Mouse (Mus musculus): ENCODE data around the gene 4930412O13Rik. TPM values are rescaled to one million over a fixed set of nuclear protein-coding genes. Genes with fewer than 3 reads are reported as not detected.

Gene 4930412O13Rik
- polyA plus RNA-seq, 1 experiment from 2014 or later, result 3.7 TPM

DNA sequence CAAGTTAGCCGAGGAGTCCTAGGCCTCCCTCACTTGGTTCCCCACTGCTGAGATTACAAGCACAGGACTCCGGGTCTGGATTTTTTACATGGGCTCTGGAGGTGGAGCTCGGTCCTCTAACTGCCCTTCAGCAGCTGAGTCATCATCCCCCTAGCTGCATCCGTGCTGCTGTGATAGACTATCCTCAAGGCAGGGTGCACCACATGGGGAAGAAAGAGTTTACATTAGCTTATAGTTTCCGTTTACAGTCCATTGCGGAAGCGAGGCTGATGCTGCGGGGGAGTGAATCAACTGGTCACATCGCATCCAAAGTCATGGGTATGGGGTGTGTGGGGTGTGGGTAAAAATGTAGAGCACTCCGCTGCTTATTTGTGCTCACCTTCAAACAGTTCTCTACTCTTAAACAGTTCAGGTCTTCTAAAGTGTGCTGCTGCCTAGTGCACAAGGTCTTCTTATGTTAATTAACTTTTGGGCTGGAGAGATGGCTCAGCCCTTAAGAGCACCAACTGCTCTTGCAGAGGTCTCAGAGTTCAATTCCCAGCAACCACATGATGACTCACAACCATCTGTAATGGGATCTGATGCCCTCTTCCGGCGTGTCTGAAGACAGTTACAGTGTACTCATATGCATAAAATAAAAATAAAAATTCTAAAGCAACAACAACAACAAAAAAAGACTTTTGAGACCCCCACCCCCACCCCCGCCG lies 23.0 kb downstream of the 4930412O13Rik start:
- no peak overlapping the region for H3K4me3 ChIP-seq (ENCODE audit: low read length)
- 59% methylated on average over 14 of the region's 14 CpGs for WGBS
- H3K27me3 ChIP-seq (ENCODE audit: control insufficient read depth, insufficient read depth, low read length), result peaks cover 10% of the 10 kb centered on the region; the same call in 1 of the 2 replicates
- H3K27ac ChIP-seq (ENCODE audit: low read depth, low read length), result no peak overlapping the region
- no peak for ATAC-seq (ENCODE audit: low FRiP score, low TSS enrichment)
- no peak overlapping the region for H3K9ac ChIP-seq (ENCODE audit: low read depth, low read length)
- H3K4me2 ChIP-seq (replicated peaks; ENCODE audit: low read depth, low read length), result no peak overlapping the region
- no peaks in the 10 kb centered on the region for H3K36me3 ChIP-seq (ENCODE audit: control insufficient read depth, insufficient read depth, low read length)
- H3K9me3 ChIP-seq (ENCODE audit: control insufficient read depth, low read length), result no peaks in the 10 kb centered on the region
- 0 out of 2 replicates have a peak, but pooled peaks cover 2% of the 10 kb centered on the region for H3K4me1 ChIP-seq (ENCODE audit: control insufficient read depth, insufficient read depth, low read length)

DNA sequence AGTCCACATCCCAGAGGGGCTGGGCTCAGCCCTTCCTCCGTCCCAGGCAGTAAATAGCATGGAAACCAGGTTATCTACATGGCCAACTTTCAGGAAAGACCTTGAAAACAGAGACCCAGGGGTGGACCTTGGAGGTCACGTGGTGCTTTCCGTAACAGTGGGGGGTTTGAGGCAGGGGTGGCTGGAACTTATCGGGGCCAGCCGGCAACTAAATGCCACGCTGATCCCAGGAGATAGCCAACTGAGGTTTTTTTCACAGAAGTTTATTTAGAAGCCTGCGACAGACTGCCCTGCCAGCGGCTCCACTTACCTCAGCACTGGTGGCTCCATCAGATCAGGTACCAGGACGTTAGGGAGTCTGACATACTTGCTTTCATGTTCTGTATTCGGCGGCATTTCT lies 24.9 kb downstream of the 4930412O13Rik start:
- no peaks in the 10 kb centered on the region for H3K9me3 ChIP-seq (ENCODE audit: control insufficient read depth, low read length)
- 0 out of 2 replicates have a peak overlapping the region, but pooled peaks have one; percentile 31 for H3K27ac ChIP-seq (ENCODE audit: low read depth, low read length)
- no peak for ATAC-seq (ENCODE audit: low FRiP score, low TSS enrichment)
- H3K4me3 ChIP-seq (ENCODE audit: low read length), result peak overlapping the region; percentile 18; the same call in 1 of the 2 replicates
- no peak overlapping the region for H3K9ac ChIP-seq (ENCODE audit: low read depth, low read length)
- 4% methylated on average over 11 of the region's 11 CpGs for WGBS
- no peaks in the 10 kb centered on the region for H3K27me3 ChIP-seq (ENCODE audit: control insufficient read depth, insufficient read depth, low read length)
- peak overlapping the region; percentile 40 for H3K4me2 ChIP-seq (replicated peaks; ENCODE audit: low read depth, low read length)
- H3K36me3 ChIP-seq (ENCODE audit: control insufficient read depth, insufficient read depth, low read length), result no peaks in the 10 kb centered on the region
- 0 out of 2 replicates have a peak, but pooled peaks cover 2% of the 10 kb centered on the region for H3K4me1 ChIP-seq (ENCODE audit: control insufficient read depth, insufficient read depth, low read length)

GRCm38 (mm10) chr2:9917602-9918001 lies 36.5 kb downstream of the 4930412O13Rik start:
- H3K27me3 ChIP-seq (ENCODE audit: control insufficient read depth, insufficient read depth, low read length), result no peaks in the 10 kb centered on the region
- H3K4me3 ChIP-seq (ENCODE audit: low read length), result no peak overlapping the region
- H3K36me3 ChIP-seq (ENCODE audit: control insufficient read depth, insufficient read depth, low read length), result peaks cover 14% of the 10 kb centered on the region
- H3K4me1 ChIP-seq (ENCODE audit: control insufficient read depth, insufficient read depth, low read length), result no peaks in the 10 kb centered on the region
- H3K27ac ChIP-seq (ENCODE audit: low read depth, low read length), result no peak overlapping the region
- no peak overlapping the region for H3K4me2 ChIP-seq (replicated peaks; ENCODE audit: low read depth, low read length)
- no peak overlapping the region for H3K9ac ChIP-seq (ENCODE audit: low read depth, low read length)
- H3K9me3 ChIP-seq (ENCODE audit: control insufficient read depth, low read length), result no peaks in the 10 kb centered on the region
- WGBS, result 78% methylated on average over 9 of the region's 9 CpGs
- ATAC-seq (ENCODE audit: low FRiP score, low TSS enrichment), result no peak

- no peak overlapping the region for H3K9ac ChIP-seq (ENCODE audit: low read depth, low read length)
- 74% methylated on average over 17 of the region's 17 CpGs for WGBS
- H3K4me2 ChIP-seq (replicated peaks; ENCODE audit: low read depth, low read length), result no peak overlapping the region
- ATAC-seq (ENCODE audit: low FRiP score, low TSS enrichment), result peak; percentile 79; the same call in 1 of the 2 replicates
- peaks cover 10% of the 10 kb centered on the region for H3K36me3 ChIP-seq (ENCODE audit: control insufficient read depth, insufficient read depth, low read length)
- H3K9me3 ChIP-seq (ENCODE audit: control insufficient read depth, low read length), result no peaks in the 10 kb centered on the region
- no peaks in the 10 kb centered on the region for H3K4me1 ChIP-seq (ENCODE audit: control insufficient read depth, insufficient read depth, low read length)
- H3K27ac ChIP-seq (ENCODE audit: low read depth, low read length), result peak overlapping the region; percentile 75; the same call in 1 of the 2 replicates
- no peak overlapping the region for H3K4me3 ChIP-seq (ENCODE audit: low read length)
- H3K27me3 ChIP-seq (ENCODE audit: control insufficient read depth, insufficient read depth, low read length), result no peaks in the 10 kb centered on the region
Measured at GRCm38 (mm10) chr2:9918691-9919471, 37.8 kb downstream of the 4930412O13Rik start.

GRCm38 (mm10) chr2:9926194-9926904 lies 45.3 kb downstream of the 4930412O13Rik start:
- no peak overlapping the region for H3K4me3 ChIP-seq (ENCODE audit: low read length)
- 50% methylated on average over 7 of the region's 7 CpGs for WGBS
- ATAC-seq (ENCODE audit: low FRiP score, low TSS enrichment), result no peak

DNA sequence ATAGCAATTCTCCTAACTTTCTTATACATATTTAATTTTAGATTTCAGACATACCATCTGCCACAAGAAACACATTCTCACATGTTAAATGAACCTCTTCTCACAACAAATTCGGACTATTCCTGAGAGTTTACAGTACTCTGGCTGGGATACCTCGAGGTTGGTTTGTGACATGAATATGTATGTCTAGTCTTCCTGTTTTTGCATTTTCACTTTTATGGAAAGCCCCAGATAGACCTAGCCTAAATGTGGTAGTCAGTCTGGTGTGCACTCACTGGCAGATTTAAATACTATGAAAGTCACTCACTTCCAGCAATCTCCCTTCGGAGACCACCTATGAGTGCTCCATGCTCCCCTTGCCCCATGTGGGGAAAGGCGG lies 45.8 kb downstream of the 4930412O13Rik start:
- Histone ChIP-seq H3K27ac (ENCODE audit: low read depth, low read length) (no peak overlapping the region), H3K4me2 (replicated peaks; ENCODE audit: low read depth, low read length) (no peak overlapping the region), H3K4me3 (ENCODE audit: low read length) (no peak overlapping the region), H3K9ac (ENCODE audit: low read depth, low read length) (no peak overlapping the region), H3K4me1 (ENCODE audit: control insufficient read depth, insufficient read depth, low read length) (no peaks in the 10 kb centered on the region), H3K9me3 (ENCODE audit: control insufficient read depth, low read length) (no peaks in the 10 kb centered on the region), H3K27me3 (ENCODE audit: control insufficient read depth, insufficient read depth, low read length) (no peaks in the 10 kb centered on the region), H3K36me3 (ENCODE audit: control insufficient read depth, insufficient read depth, low read length) (no peaks in the 10 kb centered on the region; the same call in 1 of the 2 replicates)
- WGBS, result 87% methylated on average over 4 of the region's 4 CpGs
- no peak for ATAC-seq (ENCODE audit: low FRiP score, low TSS enrichment)

More at GRCm38 (mm10) chr2:9926194-9926904, 45.3 kb downstream of the 4930412O13Rik start:
- Histone ChIP-seq H3K36me3 (ENCODE audit: control insufficient read depth, insufficient read depth, low read length) (no peaks in the 10 kb centered on the region; the same call in 1 of the 2 replicates), H3K4me2 (replicated peaks; ENCODE audit: low read depth, low read length) (no peak overlapping the region), H3K27me3 (ENCODE audit: control insufficient read depth, insufficient read depth, low read length) (no peaks in the 10 kb centered on the region), H3K9me3 (ENCODE audit: control insufficient read depth, low read length) (no peaks in the 10 kb centered on the region), H3K27ac (ENCODE audit: low read depth, low read length) (0 out of 2 replicates have a peak overlapping the region, but pooled peaks have one; percentile 14), H3K9ac (ENCODE audit: low read depth, low read length) (no peak overlapping the region), H3K4me1 (ENCODE audit: control insufficient read depth, insufficient read depth, low read length) (no peaks in the 10 kb centered on the region)

Other genes with a start within 250 kb of the 4930412O13Rik start
- 5.0 and 6.4 TPM in 2 replicates for gene 9230102O04Rik, start 8.3 kb downstream of the 4930412O13Rik start, polyA plus RNA-seq (2014; fragmentation: Nextera tagmentation; extraction: Ambion mirVana)
- 59.7 and 87.4 TPM in 2 replicates for gene Gata3, start 8.8 kb downstream of the 4930412O13Rik start, polyA plus RNA-seq (2014; fragmentation: Nextera tagmentation; extraction: Ambion mirVana)
- gene Taf3, start 167.3 kb downstream of the 4930412O13Rik start, polyA plus RNA-seq (2014; fragmentation: Nextera tagmentation; extraction: Ambion mirVana), result 13.0 and 18.5 TPM in 2 replicates
- gene Atp5c1, start 199.3 kb downstream of the 4930412O13Rik start, polyA plus RNA-seq (2014; fragmentation: Nextera tagmentation; extraction: Ambion mirVana), result 703 and 779 TPM in 2 replicates
- 29.9 and 37.9 TPM in 2 replicates for gene Kin, start 199.3 kb downstream of the 4930412O13Rik start, polyA plus RNA-seq (2014; fragmentation: Nextera tagmentation; extraction: Ambion mirVana)